ENCODE assay signal across 20 mouse cellular contexts in the genomic region with DNA sequence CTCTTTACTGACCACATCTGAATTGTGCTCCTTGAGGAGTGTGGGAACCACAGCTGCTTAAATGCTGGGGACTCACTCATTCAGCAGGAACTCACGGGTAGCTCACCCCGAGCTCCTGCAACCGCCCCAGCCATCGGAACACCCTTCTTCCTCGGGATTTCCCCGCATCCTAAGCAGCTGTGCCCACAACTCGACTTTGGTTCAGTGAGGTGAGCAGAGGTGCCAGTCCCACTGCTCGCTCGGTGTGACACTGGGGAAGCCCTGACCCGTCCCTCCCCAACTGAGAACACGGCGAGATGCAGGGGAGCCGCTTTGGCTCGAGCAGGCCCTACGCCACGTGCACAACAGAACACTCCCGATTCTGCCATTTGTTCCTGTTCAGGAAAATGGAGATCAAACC. TPM values are rescaled to one million over a fixed set of nuclear protein-coding genes. Genes with fewer than 3 reads are reported as not detected.
DNase-seq lines count a peak whose midpoint lies in the region; ATAC-seq and TF ChIP-seq lines count a peak whose summit lies in the region.
"Had no signal": no experiment of that assay in that cellular context is flagged by ENCODE, and none has a peak within 500 bp of the region (broad histone marks: within the 10 kb centered on the region; RNA-seq: fewer than 3 reads in every experiment).

No protein-coding gene starts in this region.

- no peak for DNase-seq in heart, adult 18-20 months
- peak; percentile 62 for DNase-seq in CH12.LX (ENCODE audit: extremely low read depth)
- DNase-seq: adrenal gland, adult 2 months; adrenal gland, adult 8-10 months; adrenal gland, postnatal 10 days; adrenal gland, postnatal 14 days; adrenal gland, postnatal 25 days; adrenal gland, postnatal 36 days; B cell, adult 2 months; cerebellum, adult 11 months; cerebellum, adult 11-12 months; cerebellum, adult 18-20 months; cerebellum, adult 2 months had no signal

- TF ChIP-seq CTCF in CH12.LX (conservative IDR thresholded peaks at IDR 0.05 in 1 of 2, IDR thresholded peaks at IDR 0.05 in 1 of 2; ENCODE audit: low read depth in 2 of 2, low read length in 2 of 2) = no peak

- ATAC-seq in heart, embryonic 11.5 days (replicated peaks; ENCODE audit: insufficient number of reproducible peaks, low FRiP score, low TSS enrichment) = no peak
- no peak for ATAC-seq in granulocyte monocyte progenitor cell, adult 5-6 weeks (replicated peaks; ENCODE audit: poor library complexity, severe bottlenecking)
- no peak for ATAC-seq in frontal cortex, adult (ENCODE audit: low TSS enrichment)
- ATAC-seq: activated CD4-positive, CD25-positive, alpha-beta regulatory T cell, adult 4 months; CD4-positive, CD25-positive, alpha-beta regulatory T cell, adult 4 months; Patski had no signal

- no peaks in the 10 kb centered on the region for H3K9me3 ChIP-seq in heart, embryonic 11.5 days (replicated peaks; ENCODE audit: control insufficient read depth, low read length)
- H3K9me3 ChIP-seq in CH12.LX (replicated peaks; ENCODE audit: low read length) = peaks cover under 1% of the 10 kb centered on the region

- dilution Hi-C loops in CH12.LX (cut with MboI; ENCODE audit: extremely low pct_ligation_motif_present, extremely low pct_unique_long_range_greater_than_20kb, low sequenced_read_pairs) = no loop called here

- no peaks in the 10 kb centered on the region for H3K27me3 ChIP-seq in heart, embryonic 11.5 days (ENCODE audit: control insufficient read depth, insufficient read depth, low read length)
- H3K27me3 ChIP-seq in CH12.LX (replicated peaks) = no peaks in the 10 kb centered on the region
- no peaks in the 10 kb centered on the region for H3K27me3 ChIP-seq in myocyte (ENCODE audit: control insufficient read depth, insufficient read depth, insufficient read length)
- H3K27me3 ChIP-seq: Patski had no signal

- no peaks in the 10 kb centered on the region for H3K79me2 ChIP-seq in CH12.LX (replicated peaks; ENCODE audit: control insufficient read depth, extremely low read depth, insufficient read depth, poor library complexity, severe bottlenecking)
- no peaks in the 10 kb centered on the region for H3K79me2 ChIP-seq in myocyte (ENCODE audit: control insufficient read depth, insufficient read depth)

- TF ChIP-seq POLR2A in CH12.LX (IDR thresholded peaks at IDR 0.05; ENCODE audit: low read depth, low read length) = no peak
- TF ChIP-seq POLR2A in myocyte (IDR thresholded peaks at IDR 0.05; ENCODE audit: insufficient read length, low read depth) = no peak

- H3K4me2 ChIP-seq in heart, embryonic 11.5 days = no peak overlapping the region
- no peak overlapping the region for H3K4me2 ChIP-seq in CH12.LX (ENCODE audit: insufficient read depth, low read depth, poor library complexity, severe bottlenecking)
- no peak overlapping the region for H3K4me2 ChIP-seq in myocyte (ENCODE audit: low read depth)

- in situ Hi-C loops in CH12.LX (cut with MboI; ENCODE audit: low pct_ligation_motif_present, low pct_unique_long_range_greater_than_20kb, low sequenced_read_pairs) = no loop called here

- peaks cover 6% of the 10 kb centered on the region; the same call in 1 of the 2 replicates for H3K4me1 ChIP-seq in heart, embryonic 11.5 days (ENCODE audit: control insufficient read depth, insufficient read depth, low read length)
- peaks cover 7 to 42% of the 10 kb centered on the region in 2 experiments for H3K4me1 ChIP-seq in CH12.LX (ENCODE audit: control insufficient read depth in 1 of 2, insufficient read depth in 2 of 2)

- 88% methylated on average over 17 of the region's 17 CpGs for WGBS in heart, embryonic 11.5 days (ENCODE audit: insufficient replicate concordance)

- H3K9ac ChIP-seq in heart, embryonic 11.5 days (ENCODE audit: low read depth, low read length) = 0 out of 2 replicates have a peak overlapping the region, but pooled peaks have one; percentile 16
- no peak overlapping the region for H3K9ac ChIP-seq in CH12.LX (ENCODE audit: insufficient read depth, low read depth)

- peaks cover 14% of the 10 kb centered on the region for H3K36me3 ChIP-seq in heart, embryonic 11.5 days (ENCODE audit: control insufficient read depth, insufficient read depth, low read length)
- peaks cover 31 to 75% of the 10 kb centered on the region in 2 experiments for H3K36me3 ChIP-seq in CH12.LX (replicated peaks in 1 of 2; ENCODE audit: control insufficient read depth in 1 of 2, insufficient read depth in 1 of 2, low read length in 1 of 2)
- peaks cover 6% of the 10 kb centered on the region for H3K36me3 ChIP-seq in myocyte (ENCODE audit: control insufficient read depth, insufficient read depth)

- no peak overlapping the region for H3ac ChIP-seq in myocyte (ENCODE audit: control insufficient read depth, insufficient read length)

- TF ChIP-seq RAD21 in CH12.LX (IDR thresholded peaks at IDR 0.05; ENCODE audit: low read depth, low read length) = no peak

- H3K27ac ChIP-seq in heart, embryonic 11.5 days (ENCODE audit: low read depth, low read length) = no peak overlapping the region
- no peak overlapping the region for H3K27ac ChIP-seq in CH12.LX (ENCODE audit: insufficient read depth, low read depth)

- TF ChIP-seq EP300 in CH12.LX (IDR thresholded peaks at IDR 0.05; ENCODE audit: low read length) = no peak

- no peak overlapping the region for H3K4me3 ChIP-seq in heart, embryonic 11.5 days (ENCODE audit: low read depth, low read length)
- H3K4me3 ChIP-seq in CH12.LX (replicated peaks in 1 of 3; ENCODE audit: low read depth in 2 of 3, low read length in 2 of 3, poor library complexity in 1 of 3) (no peak overlapping the region), myocyte (no peak overlapping the region)

TF ChIP-seq in CH12.LX, 34 proteins besides CTCF, POLR2A, EP300 and RAD21 (continues in another document):
- TF ChIP-seq TBP (conservative IDR thresholded peaks at IDR 0.05; ENCODE audit: low read depth, low read length) (0 out of 2 replicates have a peak, but pooled peaks have one; percentile 24), MAX (IDR thresholded peaks at IDR 0.05; ENCODE audit: low read length) (peak; percentile 40; the same call in 1 of the 2 replicates), POLR2AphosphoS2 (IDR thresholded peaks at IDR 0.05; ENCODE audit: low read depth, low read length) (no peak), UBTF (IDR thresholded peaks at IDR 0.05; ENCODE audit: low read depth, low read length) (0 out of 2 replicates have a peak, but pooled peaks have one; percentile 58), RCOR1 (conservative IDR thresholded peaks at IDR 0.05; ENCODE audit: low read depth, low read length) (no peak), ETS1 (conservative IDR thresholded peaks at IDR 0.05; ENCODE audit: low read depth, low read length) (peak; percentile 69), USF1 (IDR thresholded peaks at IDR 0.05; ENCODE audit: low read depth, low read length) (no peak), ZKSCAN1 (IDR thresholded peaks at IDR 0.05; ENCODE audit: borderline replicate concordance, low read depth, low read length) (no peak), MYC (IDR thresholded peaks at IDR 0.05; ENCODE audit: low read depth, low read length) (0 out of 2 replicates have a peak, but pooled peaks have one; percentile 38), E2F4 (IDR thresholded peaks at IDR 0.05; ENCODE audit: insufficient replicate concordance, low read depth, low read length) (no peak), TCF12 (IDR thresholded peaks at IDR 0.05; ENCODE audit: low read depth, low read length) (peak; percentile 46; the same call in 1 of the 2 replicates), MXI1 (IDR thresholded peaks at IDR 0.05; ENCODE audit: low read depth, low read length) (peak; percentile 37; the same call in 1 of the 2 replicates), SMC3 (IDR thresholded peaks at IDR 0.05; ENCODE audit: low read depth, low read length) (no peak), MAZ (IDR thresholded peaks at IDR 0.05; ENCODE audit: low read depth, low read length) (peak; percentile 59; the same call in 1 of the 2 replicates), SIN3A (IDR thresholded peaks at IDR 0.05; ENCODE audit: low read length) (peak; percentile 29; the same call in 1 of the 2 replicates)

TF ChIP-seq in myocyte, 11 proteins besides CTCF, POLR2A, EP300 and RAD21:
- TF ChIP-seq POLR2AphosphoS2 (IDR thresholded peaks at IDR 0.05; ENCODE audit: insufficient read length, low read depth) = peak; percentile 24
- TF ChIP-seq MAX (IDR thresholded peaks at IDR 0.05; ENCODE audit: low read depth) = no peak

RNA-seq across cellular contexts. Expression of a gene that starts 35.1 kb away (rescaled TPM):
- polyA plus RNA-seq in heart, embryonic 11.5 days (2014; fragmentation: Nextera tagmentation; extraction: Ambion mirVana) = 46.9 and 47.5 TPM in 2 replicates
- total RNA-seq in heart, adult 18-20 months (2021) = 10 to 100 TPM; 35.3 to 36.3 TPM
- total RNA-seq in CH12.LX (2012; rRNA removed) (22.8 and 26.5 TPM in 2 replicates), CH12.LX (2014; rRNA removed) (27.2 and 28.1 TPM in 2 replicates)
- polyA plus RNA-seq in CH12.LX (2012; ENCODE audit: insufficient read length, low read depth) (25.3 and 25.9 TPM in 2 replicates), myocyte (2012; fragmentation: generic; extraction: Trizol) (24.5 TPM)
- 40.5 and 41.4 TPM in 2 replicates for total RNA-seq in granulocyte monocyte progenitor cell, adult 5-6 weeks (2014; fragmentation: Nextera tagmentation)
- total RNA-seq in granulocyte monocyte progenitor cell, adult 5-6 weeks (2017) = 71.5 and 76.3 TPM in 2 replicates
